Mouse (Mus musculus): Measurements from ENCODE around the gene Dusp11.
A peak's percentile ranks its signal among the peaks of the same experiment; 100 is the strongest.
"Not testable (repeated sequence)": the region's sequence is repeated elsewhere in the genome, so short reads cannot be mapped to it uniquely, and the experiment has no call there.

Gene Dusp11

DNA sequence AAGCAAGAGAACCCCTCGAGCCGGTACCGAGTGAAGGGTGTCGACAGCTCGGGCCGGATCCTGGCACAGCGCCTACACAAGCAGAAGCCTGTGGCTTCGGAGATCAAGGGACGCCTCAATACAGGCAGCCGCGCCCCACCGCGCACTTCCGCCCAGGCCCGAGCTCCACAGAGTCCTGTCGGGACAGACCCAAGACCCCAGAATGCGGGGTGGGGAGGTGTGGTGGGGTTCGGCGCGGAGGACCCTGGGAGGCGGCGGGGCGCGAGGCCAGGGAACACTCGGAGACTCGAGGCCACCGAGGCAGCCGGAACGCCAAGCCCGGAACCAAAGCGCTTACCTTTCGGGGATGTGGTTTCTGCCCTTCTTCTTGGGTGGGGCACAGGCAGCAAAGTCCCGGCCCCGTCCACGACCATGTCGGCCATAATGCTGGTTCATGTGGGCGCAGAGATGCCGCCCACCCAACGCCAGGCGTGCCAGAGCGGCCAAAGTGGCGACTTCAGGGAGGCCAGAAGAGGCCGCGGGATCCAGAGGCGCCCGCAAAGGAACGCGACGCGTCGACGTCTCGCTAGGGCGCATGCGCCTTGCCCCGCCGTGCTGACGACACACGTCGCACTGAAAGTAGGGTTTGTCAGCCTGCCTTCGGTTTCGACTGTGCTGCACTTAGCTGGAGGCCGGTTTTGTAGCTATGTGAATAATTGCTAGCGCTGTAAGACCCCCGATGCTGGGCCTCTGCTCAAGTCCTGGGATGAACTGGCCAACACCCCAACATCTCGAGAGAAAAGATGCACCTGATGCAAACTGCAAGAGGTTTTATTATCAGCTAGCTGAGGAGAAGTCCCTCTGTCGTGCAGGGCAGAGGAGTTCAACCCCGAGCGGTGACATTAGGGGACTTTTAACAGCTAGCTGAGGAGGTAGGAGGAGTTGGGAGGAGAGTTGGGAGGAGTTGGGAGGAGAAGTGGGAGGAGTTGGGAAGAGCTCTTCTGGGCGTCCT is at the start of gene Dusp11:
TSS of gene Dusp11 (minus strand) at position 567 of the 991 bp plus-strand sequence.
- DNase-seq (ENCODE audit: low read depth) = peak; percentile 96

DNA sequence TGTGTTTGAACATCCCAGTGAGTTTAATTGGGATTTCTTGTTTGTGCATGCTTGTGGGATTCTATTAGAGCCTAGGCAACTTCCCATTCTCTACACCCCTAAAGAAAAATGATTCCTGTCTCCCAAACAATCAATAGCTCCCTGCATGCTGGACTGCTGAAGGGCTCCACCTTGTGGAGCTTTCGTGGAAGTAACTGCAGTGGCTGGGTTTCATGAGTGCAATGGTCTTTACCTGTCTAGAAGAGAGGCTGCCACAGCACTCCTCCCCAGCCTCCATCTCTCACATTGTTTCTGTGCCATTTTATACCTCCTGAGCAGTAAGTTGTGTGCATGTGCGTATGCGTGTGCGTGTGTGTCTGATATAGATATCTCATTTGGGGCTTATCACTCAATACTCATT is 48.5 kb upstream of the Dusp11 start:
- DNase-seq (ENCODE audit: low read depth) = peak; percentile 66

DNA sequence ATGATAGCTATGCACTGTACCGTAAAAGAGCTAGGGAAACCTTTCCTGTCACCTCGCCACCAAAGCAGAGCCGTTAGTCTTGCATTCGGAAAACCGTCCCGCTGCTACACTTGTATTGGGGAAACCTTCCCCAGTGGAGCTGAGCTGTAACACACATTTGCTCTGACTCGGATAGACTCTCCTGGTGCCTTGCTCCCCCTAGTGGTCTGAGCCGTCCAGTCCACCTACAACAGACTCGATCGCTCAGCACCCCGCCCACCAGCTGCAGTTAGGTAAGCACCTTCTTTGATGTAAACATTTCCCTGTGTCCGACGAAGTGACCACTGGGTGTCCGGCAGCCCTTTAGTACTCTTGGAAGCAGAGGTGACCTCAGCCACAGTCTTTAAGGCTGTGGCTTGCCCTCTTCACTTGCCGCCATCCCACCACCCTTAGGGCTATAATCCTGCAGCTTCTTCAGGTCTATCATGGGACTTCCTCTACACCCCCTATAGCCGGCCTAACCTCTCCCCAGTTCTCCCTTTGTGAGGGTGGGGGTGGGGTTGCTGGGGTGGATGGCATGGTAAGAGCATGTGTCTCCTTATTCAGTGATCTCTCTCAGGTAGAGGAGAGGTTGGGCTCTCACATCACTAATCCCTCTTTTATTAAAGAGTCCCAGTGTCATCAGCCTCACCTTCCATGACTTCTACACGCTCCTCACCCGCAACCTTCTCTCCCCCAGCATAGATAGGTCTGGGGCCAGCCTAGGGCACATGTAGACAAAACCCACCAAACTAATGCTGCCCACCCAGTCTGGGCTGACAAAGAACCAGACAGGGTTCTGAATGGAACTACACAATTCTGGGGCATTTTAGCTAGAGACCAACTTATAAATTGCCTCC is 43.0 kb upstream of the Dusp11 start:
- peak; percentile 91 for DNase-seq (ENCODE audit: low read depth)

DNA sequence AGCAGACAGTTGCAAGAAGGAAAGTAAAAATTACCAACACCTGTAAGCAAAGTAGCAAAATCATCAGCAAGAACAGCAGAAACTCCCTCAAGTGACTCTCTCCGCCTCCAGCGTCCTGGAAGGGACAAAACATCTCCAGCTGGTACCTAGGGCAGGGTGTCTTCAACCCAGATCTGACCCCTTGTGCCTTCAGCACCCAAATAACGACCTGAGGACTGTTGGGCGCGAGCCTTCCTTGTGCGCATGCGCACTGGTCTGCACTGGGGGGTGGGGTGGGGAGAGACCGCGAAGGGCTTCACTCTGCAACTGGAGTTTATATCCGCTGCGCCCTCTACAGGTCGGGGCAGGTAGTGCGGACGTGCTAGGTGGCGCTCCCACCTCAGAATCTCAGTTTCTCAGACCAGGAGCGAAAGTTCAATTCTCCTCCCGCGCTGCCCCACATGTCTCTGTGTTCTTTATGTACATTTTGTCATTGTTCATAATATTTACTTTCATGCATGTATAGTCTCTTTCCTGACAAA is 42.0 kb upstream of the Dusp11 start:
- peak; percentile 64 for DNase-seq (ENCODE audit: low read depth)

DNA sequence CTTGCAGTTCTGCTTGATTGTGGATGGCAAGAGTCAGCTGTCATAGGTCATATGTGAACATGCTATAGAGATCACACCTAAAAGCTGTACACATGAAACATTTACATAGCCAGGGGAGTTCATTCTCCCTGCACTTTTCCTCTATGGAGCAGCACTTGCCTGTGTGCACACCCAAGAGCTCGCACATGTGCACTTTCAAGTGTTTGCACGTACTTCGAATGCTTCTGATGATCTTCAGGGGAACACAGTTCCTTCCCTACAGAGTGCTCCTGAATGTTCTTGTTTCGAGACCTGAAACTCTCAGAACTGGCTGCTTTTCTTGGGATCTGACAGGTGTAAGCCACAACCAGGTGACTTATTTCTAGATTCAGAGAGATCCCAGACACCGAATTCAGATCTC is 29.3 kb upstream of the Dusp11 start:
- not testable (repeated sequence) for DNase-seq (ENCODE audit: low read depth)

DNA sequence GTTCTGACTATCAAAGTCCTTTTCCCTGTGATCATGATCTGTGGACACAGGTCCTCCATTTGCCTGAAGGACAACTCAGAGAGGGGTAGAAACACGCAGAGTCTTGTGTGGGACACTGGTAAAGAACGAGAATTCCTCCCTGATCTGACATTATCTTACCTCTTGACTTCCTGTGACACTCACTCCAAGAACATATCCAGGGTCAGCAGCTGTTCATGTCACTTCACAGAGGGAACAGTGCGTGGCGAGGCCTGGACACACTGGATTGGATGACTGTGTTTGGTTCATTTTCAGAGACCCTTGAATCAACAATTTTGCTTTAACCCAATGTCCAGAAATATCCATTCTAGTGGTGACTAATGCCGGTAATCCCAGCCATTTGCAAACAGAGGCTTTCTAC is 28.1 kb upstream of the Dusp11 start:
- not testable (repeated sequence) for DNase-seq (ENCODE audit: low read depth)

DNA sequence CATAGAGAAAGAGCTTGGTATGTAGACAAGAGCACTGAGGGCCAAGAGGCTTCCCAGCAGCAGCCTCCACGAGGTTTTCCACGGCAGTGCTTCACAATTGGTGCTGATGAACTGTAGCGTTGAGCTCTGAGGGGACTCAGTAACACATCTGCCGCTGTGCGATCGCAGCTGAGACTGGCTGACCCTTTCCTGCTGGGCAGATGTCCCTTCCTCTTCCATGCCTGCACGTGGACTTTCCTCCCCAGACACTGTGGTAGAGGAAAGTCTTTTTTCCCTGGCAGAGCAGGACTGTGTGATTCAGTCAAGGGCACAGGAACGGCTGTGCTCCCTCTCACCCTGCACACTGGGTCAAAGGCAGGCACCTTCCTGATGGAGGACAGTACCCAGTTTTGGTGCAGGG is 22.9 kb upstream of the Dusp11 start:
- DNase-seq (ENCODE audit: low read depth) = no peak

DNA sequence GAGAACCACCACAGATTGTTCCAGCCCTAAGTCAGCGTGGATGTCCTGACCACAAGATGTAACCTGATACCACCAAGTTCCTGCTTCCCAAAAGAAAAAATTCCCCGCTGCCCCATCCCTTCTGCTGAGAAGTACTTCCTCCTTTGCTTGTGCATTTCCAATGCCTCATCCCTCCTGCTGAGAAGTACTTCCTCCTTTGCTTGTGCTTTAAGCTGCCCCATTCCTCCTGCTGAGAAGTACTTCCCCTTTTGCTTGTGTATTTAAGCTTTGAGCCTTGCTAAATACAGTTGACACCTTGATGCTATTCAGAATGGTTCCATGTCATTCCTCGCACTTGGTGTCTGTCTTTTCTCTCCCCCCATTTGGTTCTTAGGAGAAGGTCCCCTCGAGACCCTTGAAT is 17.3 kb upstream of the Dusp11 start:
- DNase-seq (ENCODE audit: low read depth) = not testable (repeated sequence)

DNA sequence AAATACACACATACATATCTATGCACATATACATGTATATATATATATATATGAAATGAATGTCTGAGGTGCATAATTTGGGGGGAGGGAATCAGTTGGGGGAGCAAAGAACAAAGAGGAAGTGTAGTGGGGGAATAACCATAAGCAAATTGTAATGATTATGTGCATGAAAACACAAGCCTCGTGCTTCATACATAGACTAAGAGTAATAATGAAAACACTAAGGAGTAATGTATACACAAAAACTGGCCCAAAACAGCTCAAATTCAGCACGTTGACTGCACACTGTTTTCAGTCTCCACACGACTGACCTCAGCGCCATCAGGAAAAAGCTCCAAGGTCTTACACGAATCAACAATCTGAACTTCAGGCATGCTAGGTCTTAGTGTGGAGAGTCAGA is 14.8 kb upstream of the Dusp11 start:
- no peak for DNase-seq (ENCODE audit: low read depth)

DNA sequence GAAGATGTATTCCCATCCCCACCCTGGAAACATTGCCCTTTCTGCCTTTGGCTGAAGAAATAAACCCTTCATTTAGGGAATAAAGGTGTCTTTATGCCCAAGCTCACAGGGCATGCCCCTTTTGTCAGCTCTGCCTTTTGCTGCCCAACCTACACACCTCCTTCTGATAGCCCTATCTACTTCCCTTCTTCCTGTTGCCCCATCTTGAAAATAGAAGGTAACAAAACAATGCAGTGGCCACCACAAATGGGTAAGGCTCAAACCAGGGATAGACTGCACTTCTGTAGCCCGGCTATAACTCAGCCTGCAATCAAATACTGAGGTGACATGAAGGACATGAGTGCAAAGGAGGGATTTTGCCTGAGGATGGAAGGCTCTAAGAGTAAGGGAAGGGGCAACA is 14.3 kb upstream of the Dusp11 start:
- DNase-seq (ENCODE audit: low read depth) = no peak

DNA sequence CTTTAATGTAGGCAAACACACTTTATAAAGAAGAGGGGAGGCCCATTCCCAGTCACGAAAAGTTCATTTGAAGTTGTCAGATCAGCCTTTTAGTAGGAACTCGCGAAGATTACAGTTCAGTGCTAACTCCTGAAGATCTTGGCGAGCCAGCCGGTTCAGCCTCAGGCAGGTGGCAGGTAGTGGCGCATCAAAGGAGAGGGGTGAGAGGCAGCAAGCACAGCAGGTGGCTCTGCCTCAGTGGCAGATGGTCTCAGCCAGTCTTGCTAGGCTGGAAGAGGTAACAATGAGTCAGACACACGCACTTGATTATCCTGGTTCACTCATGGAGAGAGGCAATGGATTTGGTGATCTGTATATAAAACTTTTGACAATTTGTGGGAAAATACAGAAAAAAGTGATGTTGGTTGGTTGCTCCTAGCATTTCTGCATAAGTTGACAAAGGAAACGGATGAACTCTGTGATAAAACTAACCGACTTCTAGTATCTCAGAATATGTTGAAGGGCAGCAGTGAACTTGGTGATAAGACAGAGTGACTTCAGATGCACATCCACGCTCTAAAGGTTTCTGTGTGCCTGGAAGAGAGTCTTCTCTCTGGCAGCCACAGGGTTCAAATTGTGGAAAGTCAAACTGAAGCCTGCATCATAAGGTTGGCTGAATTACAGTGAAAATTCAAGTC is 13.6 kb upstream of the Dusp11 start:
- DNase-seq (ENCODE audit: low read depth) = no peak

DNA sequence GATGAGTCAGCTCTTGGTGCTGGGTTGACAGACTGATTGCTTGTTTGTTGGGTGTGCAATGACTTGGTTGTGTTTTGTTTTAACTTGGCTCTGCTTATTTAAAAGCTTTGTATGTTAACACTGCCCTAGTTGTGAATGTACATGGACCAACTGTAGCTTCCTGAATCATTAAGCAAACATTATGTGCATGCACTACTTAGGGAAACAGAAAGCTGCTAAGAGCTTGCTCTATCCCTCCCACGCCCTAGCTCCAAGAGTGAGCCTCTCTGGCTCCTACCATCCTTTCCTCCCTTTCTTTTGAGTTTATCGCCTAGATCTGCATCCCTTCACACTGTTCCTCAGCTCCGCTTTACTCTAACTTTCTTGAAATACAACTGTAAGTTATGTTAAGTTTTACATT is 11.9 kb upstream of the Dusp11 start:
- no peak for DNase-seq (ENCODE audit: low read depth)

DNA sequence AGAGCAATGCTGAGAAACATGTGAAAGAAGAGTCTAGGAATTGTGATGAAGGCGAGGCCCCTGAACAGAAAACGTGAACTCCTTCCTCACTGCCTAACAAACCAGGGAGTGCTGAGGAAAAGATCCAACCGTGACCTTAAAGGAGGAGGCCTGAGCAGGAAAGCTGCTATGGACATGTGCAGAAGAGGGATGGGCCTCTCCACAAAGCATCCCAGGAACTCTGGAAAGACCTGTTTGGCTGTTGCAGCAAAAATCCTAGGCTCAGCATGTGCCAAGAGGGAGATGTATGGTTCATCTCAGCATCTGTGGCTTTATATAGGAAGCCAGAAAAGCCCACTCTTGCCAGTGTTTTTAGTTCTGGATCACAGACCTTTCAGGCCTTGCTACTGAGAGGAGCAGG is 11.2 kb upstream of the Dusp11 start:
- no peak for DNase-seq (ENCODE audit: low read depth)

DNA sequence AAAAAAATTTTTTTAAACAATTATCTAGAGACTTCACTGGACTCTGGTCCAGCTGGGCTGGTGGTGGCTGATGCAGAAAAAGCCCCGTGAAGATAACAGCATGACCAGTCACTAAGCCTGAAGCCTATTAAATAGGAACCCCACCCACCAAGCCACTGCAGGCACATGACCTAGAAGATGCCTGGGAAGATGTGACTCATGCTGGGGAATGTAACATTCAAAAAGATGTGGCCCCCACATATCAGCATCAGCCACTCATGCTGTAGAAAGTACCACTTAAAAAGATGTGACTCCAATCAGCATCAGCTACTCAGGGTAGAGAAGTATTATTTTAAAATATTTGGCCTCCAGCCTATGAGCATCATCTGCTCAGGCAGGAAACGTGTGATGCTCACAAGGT is 8.4 kb upstream of the Dusp11 start:
- DNase-seq (ENCODE audit: low read depth) = no peak

DNA sequence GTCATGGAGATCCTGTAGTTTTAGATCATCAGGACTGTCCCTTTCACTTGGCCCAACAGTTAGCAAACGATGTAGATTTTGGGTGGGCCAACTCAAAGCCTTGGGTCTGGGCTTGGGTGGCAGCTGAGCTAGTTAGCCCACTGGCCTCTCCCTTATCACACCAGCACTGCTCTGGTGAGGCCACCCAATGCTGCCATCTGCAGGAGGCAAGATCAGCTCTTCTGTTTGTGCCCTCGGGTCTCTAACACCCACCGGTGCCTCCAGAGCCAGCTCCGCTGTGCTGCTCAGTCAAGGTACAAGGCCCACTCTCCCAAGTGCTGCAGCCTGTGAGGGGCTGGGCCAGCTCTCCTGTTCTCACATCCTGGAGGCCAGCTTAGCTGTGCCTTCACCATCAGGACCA is 5.2 kb upstream of the Dusp11 start:
- DNase-seq (ENCODE audit: low read depth) = peak; percentile 66

DNA sequence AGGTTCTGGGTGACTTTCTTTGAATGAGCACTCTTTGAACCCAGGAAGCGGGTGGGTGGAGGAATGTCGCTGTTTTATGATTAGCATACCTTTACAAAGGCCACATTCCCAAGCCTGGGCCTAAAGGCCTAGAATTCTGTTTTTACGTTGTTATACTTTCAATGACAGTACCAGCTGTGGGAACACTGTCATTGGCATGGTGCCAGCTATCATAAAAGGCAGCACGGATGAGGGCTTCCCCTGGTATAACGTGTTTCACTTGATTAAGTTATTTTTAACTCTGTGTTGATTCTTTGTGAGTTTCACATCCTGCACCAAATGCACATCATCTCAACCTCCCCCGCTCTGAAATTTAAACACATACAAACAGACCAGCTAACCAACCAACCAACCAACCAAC is 4.6 kb upstream of the Dusp11 start:
- DNase-seq (ENCODE audit: low read depth) = peak; percentile 88

DNA sequence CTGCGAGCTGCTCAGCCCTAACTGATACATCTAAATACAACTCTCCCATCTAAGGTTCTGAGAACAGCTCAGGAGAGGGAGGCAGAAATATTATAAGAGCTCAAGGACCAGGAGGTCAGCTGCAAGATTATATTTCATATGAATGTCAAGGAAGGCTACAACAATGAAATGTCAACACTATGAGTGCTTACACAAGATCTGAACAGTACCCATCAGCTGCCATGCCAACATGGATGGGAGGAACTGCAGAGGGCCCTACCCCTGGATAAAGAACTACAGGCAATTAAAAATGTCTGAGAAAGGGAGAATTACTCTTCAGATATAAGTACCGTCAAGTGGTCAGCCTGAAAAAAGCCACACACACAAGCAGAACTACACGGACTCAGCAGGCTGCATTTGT is 3.9 kb downstream of the Dusp11 start:
- no peak for DNase-seq (ENCODE audit: low read depth)

DNA sequence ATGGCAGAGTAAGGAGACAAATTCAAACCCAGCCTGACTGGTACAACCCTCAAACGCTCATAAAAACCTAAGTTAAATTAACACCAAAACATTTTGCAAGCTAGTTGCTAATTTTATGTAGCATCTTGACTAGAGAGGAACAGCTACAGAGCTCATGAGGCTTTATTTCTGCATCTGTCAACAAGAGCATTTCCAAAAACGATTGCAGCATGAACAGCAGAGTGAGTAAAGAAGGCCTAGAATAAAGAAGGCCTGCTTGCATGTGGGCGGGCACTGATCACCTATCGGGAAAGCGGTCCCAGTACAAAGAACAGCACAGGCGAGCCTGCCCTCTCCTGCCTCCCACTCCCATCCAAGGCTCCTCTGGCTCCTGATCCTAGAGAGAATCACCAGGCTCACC is 12.9 kb downstream of the Dusp11 start:
- no peak for DNase-seq (ENCODE audit: low read depth)

DNA sequence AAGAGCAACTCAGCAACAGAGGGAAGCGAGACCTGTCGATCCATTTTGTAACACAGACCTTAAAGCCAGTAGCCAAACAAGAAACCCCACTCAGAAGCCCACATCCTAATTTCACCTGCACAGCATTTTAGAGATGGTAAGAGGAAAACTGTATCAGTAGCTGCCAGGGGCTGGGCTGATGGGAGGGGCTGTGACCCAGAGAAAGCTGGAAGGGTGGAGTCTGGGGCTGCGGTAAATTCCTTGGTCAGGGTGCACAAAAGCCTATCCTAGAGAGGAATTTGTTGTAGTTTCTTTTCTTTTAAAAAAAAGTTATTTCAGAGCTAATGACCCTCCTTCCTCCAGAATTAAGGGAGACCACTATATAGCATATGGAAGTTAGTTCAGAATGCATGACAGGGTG is 19.0 kb downstream of the Dusp11 start:
- DNase-seq (ENCODE audit: low read depth) = no peak

DNA sequence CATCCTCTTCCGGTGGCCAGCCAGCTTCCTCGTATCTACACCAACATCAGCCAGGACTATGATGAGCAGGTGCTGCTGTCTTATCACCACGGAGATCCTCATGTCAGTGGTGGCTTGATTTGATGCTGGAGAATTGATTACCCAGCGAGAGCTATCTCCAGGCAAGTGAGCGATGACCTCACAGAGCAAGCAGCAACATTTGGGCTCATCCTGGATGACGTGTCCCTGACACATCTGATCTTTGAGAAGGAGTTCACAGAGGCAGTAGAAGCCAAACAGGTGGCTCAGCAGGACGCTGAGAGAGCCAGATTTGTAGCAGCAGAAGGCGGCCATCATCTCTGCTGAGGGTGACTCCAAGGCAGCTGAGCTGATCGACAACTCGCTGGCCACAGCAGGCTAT is 22.8 kb downstream of the Dusp11 start:
- DNase-seq (ENCODE audit: low read depth) = no peak

DNA sequence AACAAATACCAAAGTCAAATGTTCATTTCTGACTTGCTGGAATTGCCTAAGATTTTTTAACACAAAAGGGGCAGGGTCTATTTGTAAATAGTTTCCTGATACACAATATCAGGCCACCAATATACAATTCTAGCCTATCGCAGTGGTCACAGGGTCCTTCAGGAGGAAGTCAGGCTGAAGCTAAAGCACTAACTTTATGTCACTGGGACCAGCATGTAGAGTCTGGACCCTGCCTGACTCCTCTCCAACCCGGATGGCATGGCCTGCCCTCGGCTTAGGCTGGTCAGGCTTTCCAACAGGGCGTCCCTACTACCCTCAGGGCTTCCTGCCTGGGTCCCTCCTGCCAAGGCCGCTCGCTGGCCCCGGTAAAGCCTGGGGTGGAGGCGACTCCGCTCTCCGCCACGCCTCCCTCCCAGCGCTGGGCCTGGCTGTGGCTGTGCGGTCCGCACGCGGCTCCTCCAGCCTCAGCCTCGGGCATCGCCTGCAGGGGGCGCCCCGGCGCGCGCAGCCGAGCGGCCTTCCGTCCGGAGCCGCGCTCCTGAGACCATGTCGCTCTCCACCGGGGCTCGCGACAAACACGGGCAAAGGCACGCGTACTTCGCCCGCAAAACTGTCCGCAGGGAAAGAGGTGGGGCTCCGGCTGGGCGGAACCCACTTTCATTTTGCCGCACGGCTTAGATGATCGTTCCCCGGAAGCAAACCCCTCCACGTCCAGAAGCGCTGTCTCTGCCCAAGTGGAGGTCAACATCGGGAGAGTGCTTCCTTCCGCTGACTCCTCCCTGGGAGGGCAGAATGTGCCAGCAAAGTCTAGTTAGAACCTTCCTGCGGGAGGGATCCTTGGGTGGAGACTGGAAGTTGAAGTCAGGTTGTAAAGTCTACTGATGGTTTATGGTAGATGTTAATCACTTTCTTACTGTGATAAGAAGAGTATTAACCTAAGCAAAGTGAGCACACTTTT is 24.7 kb downstream of the Dusp11 start:
- peak; percentile 84 for DNase-seq (ENCODE audit: low read depth)
